Mouse (Mus musculus): Measurements from ENCODE around the gene Gm4559. TPM values are rescaled to one million over a fixed set of nuclear protein-coding genes. Genes with fewer than 3 reads are reported as not detected.
"Not testable (repeated sequence)": the region's sequence is repeated elsewhere in the genome, so short reads cannot be mapped to it uniquely, and the experiment has no call there.

The Gm4559 gene
- polyA plus RNA-seq, 1 experiment from 2014 or later = not detected

GRCm38 (mm10) chr7:142231540-142231939 lies 42.6 kb downstream of the Gm4559 start:
- Histone ChIP-seq H3K27ac (no peak overlapping the region), H3K36me3 (no peaks in the 10 kb centered on the region), H3K27me3 (ENCODE audit: low read depth, poor library complexity, severe bottlenecking) (no peaks in the 10 kb centered on the region), H3K4me3 (no peak overlapping the region), H3K9me3 (replicated peaks) (no peaks in the 10 kb centered on the region), H3K4me1 (peaks cover 15% of the 10 kb centered on the region)
- DNase-seq (ENCODE audit: low spot score) = no peak
- 30% methylated on average over 1 of the region's 1 CpGs for WGBS

- H3K4me1 ChIP-seq = peaks cover 19% of the 10 kb centered on the region
- not testable (repeated sequence) for H3K27ac ChIP-seq; H3K4me3 ChIP-seq; H3K27me3 ChIP-seq (ENCODE audit: low read depth, poor library complexity, severe bottlenecking); DNase-seq (ENCODE audit: low spot score); H3K36me3 ChIP-seq; H3K9me3 ChIP-seq (replicated peaks)
- 66% methylated on average over 3 of the region's 3 CpGs for WGBS
Observed at GRCm38 (mm10) chr7:142229871-142230270, 44.3 kb downstream of the Gm4559 start, which contains the start of gene Krtap5-5. Gene Krtap5-5, minus strand, starts transcription at chr7:142229971.

GRCm38 (mm10) chr7:142224518-142224917 lies 49.6 kb downstream of the Gm4559 start:
- H3K27ac ChIP-seq = no peak overlapping the region
- no peaks in the 10 kb centered on the region for H3K9me3 ChIP-seq (replicated peaks)
- H3K27me3 ChIP-seq (ENCODE audit: low read depth, poor library complexity, severe bottlenecking) = no peaks in the 10 kb centered on the region
- H3K36me3 ChIP-seq = no peaks in the 10 kb centered on the region
- peaks cover 13% of the 10 kb centered on the region for H3K4me1 ChIP-seq
- no peak overlapping the region for H3K4me3 ChIP-seq
- WGBS = 44% methylated on average over 2 of the region's 2 CpGs
- DNase-seq (ENCODE audit: low spot score) = peak; percentile 30

Other genes starting within 250 kb of the Gm4559 start
- 67.8 and 74.4 TPM in 2 replicates for gene Mob2, start 213.3 kb downstream of the Gm4559 start, polyA plus RNA-seq (2016; fragmentation: Nextera tagmentation; extraction: Ambion mirVana)
- gene Dusp8, start 178.5 kb downstream of the Gm4559 start, polyA plus RNA-seq (2016; fragmentation: Nextera tagmentation; extraction: Ambion mirVana) = 0.26 and 0.34 TPM in 2 replicates
- not detected in 2 replicates for gene Gm45618, start 153.6 kb downstream of the Gm4559 start, polyA plus RNA-seq (2016; fragmentation: Nextera tagmentation; extraction: Ambion mirVana)
- not detected in 2 replicates for gene Gm39115, start 138.3 kb downstream of the Gm4559 start, polyA plus RNA-seq (2016; fragmentation: Nextera tagmentation; extraction: Ambion mirVana)
- not detected in 2 replicates for gene Gm45337, start 129.8 kb downstream of the Gm4559 start, polyA plus RNA-seq (2016; fragmentation: Nextera tagmentation; extraction: Ambion mirVana)
- gene Gm29735, start 117.2 kb downstream of the Gm4559 start, polyA plus RNA-seq (2016; fragmentation: Nextera tagmentation; extraction: Ambion mirVana) = not detected in 2 replicates
- not detected in 2 replicates for gene Gm4553, start 108.6 kb downstream of the Gm4559 start, polyA plus RNA-seq (2016; fragmentation: Nextera tagmentation; extraction: Ambion mirVana)
- not detected in 2 replicates for gene Krtap5-2, start 98.4 kb downstream of the Gm4559 start, polyA plus RNA-seq (2016; fragmentation: Nextera tagmentation; extraction: Ambion mirVana)
- gene Gm10153, start 84.0 kb downstream of the Gm4559 start, polyA plus RNA-seq (2016; fragmentation: Nextera tagmentation; extraction: Ambion mirVana) = not detected in 2 replicates
- not detected in 2 replicates for gene Krtap5-3, start 73.0 kb downstream of the Gm4559 start, polyA plus RNA-seq (2016; fragmentation: Nextera tagmentation; extraction: Ambion mirVana)
- gene Gm7579, start 62.5 kb downstream of the Gm4559 start, polyA plus RNA-seq (2016; fragmentation: Nextera tagmentation; extraction: Ambion mirVana) = not detected in 2 replicates
- not detected in 2 replicates for gene Krtap5-5, start 44.4 kb downstream of the Gm4559 start, polyA plus RNA-seq (2016; fragmentation: Nextera tagmentation; extraction: Ambion mirVana)
- not detected in 2 replicates for gene Gm40460, start 33.3 kb downstream of the Gm4559 start, polyA plus RNA-seq (2016; fragmentation: Nextera tagmentation; extraction: Ambion mirVana)
- gene Gm2431, start 16.0 kb downstream of the Gm4559 start, polyA plus RNA-seq (2016; fragmentation: Nextera tagmentation; extraction: Ambion mirVana) = not detected in 2 replicates
- not detected in 2 replicates for gene Krtap5-1, start 22.8 kb upstream of the Gm4559 start, polyA plus RNA-seq (2016; fragmentation: Nextera tagmentation; extraction: Ambion mirVana)
- not detected in 2 replicates for gene Krtap5-4, start 29.2 kb upstream of the Gm4559 start, polyA plus RNA-seq (2016; fragmentation: Nextera tagmentation; extraction: Ambion mirVana)
- 0.53 and 0.73 TPM in 2 replicates for gene Ifitm10, start 99.4 kb upstream of the Gm4559 start, polyA plus RNA-seq (2016; fragmentation: Nextera tagmentation; extraction: Ambion mirVana)
- gene Gm49369, start 108.3 kb upstream of the Gm4559 start, polyA plus RNA-seq (2016; fragmentation: Nextera tagmentation; extraction: Ambion mirVana) = 0.63 and 1.1 TPM in 2 replicates
- 121 and 132 TPM in 2 replicates for gene Ctsd, start 113.7 kb upstream of the Gm4559 start, polyA plus RNA-seq (2016; fragmentation: Nextera tagmentation; extraction: Ambion mirVana)
- gene Syt8, start 160.5 kb upstream of the Gm4559 start, polyA plus RNA-seq (2016; fragmentation: Nextera tagmentation; extraction: Ambion mirVana) = 0.25 TPM in 1 of 2 replicates, not detected in the other
- 2.4 and 3.6 TPM in 2 replicates for gene Tnni2, start 167.4 kb upstream of the Gm4559 start, polyA plus RNA-seq (2016; fragmentation: Nextera tagmentation; extraction: Ambion mirVana)
- 28.7 and 31.1 TPM in 2 replicates for gene Lsp1, start 186.4 kb upstream of the Gm4559 start, polyA plus RNA-seq (2016; fragmentation: Nextera tagmentation; extraction: Ambion mirVana)
- gene Tnnt3, start 224.5 kb upstream of the Gm4559 start, polyA plus RNA-seq (2016; fragmentation: Nextera tagmentation; extraction: Ambion mirVana) = 1.6 and 1.7 TPM in 2 replicates

Measured in limb, embryonic 10.5 days (tissue).